In genomic region chr12:86580132-86580718, GRCm38 (mm10) we compare ENCODE assay signal across 13 mouse cellular contexts.
DNase-seq lines count a peak whose midpoint lies in the region; ATAC-seq lines count a peak whose summit lies in the region.
"Had no signal": no experiment of that assay in that cellular context is flagged by ENCODE, and none has a peak within 500 bp of the region (broad histone marks: within the 10 kb centered on the region; RNA-seq: fewer than 3 reads in every experiment).

No protein-coding gene starts in this region.

- peak; percentile 24 to 53 for DNase-seq in cerebellum, postnatal 10 days
- no peak for DNase-seq in cerebellum, adult 11 months
- peak; percentile 50 for DNase-seq in left cerebral cortex, postnatal 4 days
- no peak for DNase-seq in left cerebral cortex, adult 11 months (ENCODE audit: low spot score)
- peak; percentile 1 for DNase-seq in forelimb bud, embryonic 11.5 days (ENCODE audit: low read depth, low spot score)
- DNase-seq in kidney, postnatal 14 days = peak; percentile 2
- DNase-seq in liver, embryonic 11.5 days (ENCODE audit: low spot score) = no peak
- no peak for DNase-seq in spleen, postnatal 14 days (ENCODE audit: low spot score in 2 of 2)
- DNase-seq: liver; thymus, adult 18-20 months had no signal

- H3K9ac ChIP-seq in liver, embryonic 11.5 days (ENCODE audit: low read depth, low read length) = no peak overlapping the region
- H3K9ac ChIP-seq: embryonic facial prominence, embryonic 15.5 days; midbrain, embryonic 15.5 days had no signal

- H3K4me2 ChIP-seq in liver, embryonic 11.5 days = no peak overlapping the region
- H3K4me2 ChIP-seq: embryonic facial prominence, embryonic 15.5 days; midbrain, embryonic 15.5 days had no signal

- no peaks in the 10 kb centered on the region for H3K9me3 ChIP-seq in liver, embryonic 11.5 days (ENCODE audit: control insufficient read depth, low read length)
- H3K9me3 ChIP-seq: embryonic facial prominence, embryonic 15.5 days; midbrain, embryonic 15.5 days had no signal

- no peaks in the 10 kb centered on the region for H3K27me3 ChIP-seq in liver, embryonic 11.5 days (replicated peaks; ENCODE audit: control insufficient read depth, insufficient read depth, low read length)
- H3K27me3 ChIP-seq: embryonic facial prominence, embryonic 15.5 days; midbrain, embryonic 15.5 days had no signal

- no peak overlapping the region for H3K4me3 ChIP-seq in liver, embryonic 11.5 days (ENCODE audit: low read depth, low read length)
- H3K4me3 ChIP-seq: embryonic facial prominence, embryonic 15.5 days; midbrain, embryonic 15.5 days had no signal

- no peak for ATAC-seq in liver, embryonic 11.5 days (replicated peaks; ENCODE audit: low FRiP score)
- ATAC-seq: lung, postnatal 0 days; midbrain, embryonic 15.5 days had no signal

- no peaks in the 10 kb centered on the region for H3K36me3 ChIP-seq in liver, embryonic 11.5 days (ENCODE audit: control insufficient read depth, insufficient read depth, low read length)
- H3K36me3 ChIP-seq: embryonic facial prominence, embryonic 15.5 days; midbrain, embryonic 15.5 days had no signal

- H3K4me1 ChIP-seq in liver, embryonic 11.5 days (replicated peaks; ENCODE audit: control insufficient read depth, insufficient read depth, low read length) = no peaks in the 10 kb centered on the region
- H3K4me1 ChIP-seq: embryonic facial prominence, embryonic 15.5 days; midbrain, embryonic 15.5 days had no signal

- WGBS in liver, embryonic 11.5 days = 56% methylated on average over 4 of the region's 4 CpGs

- no peak overlapping the region for H3K27ac ChIP-seq in liver, embryonic 11.5 days (ENCODE audit: low read depth, low read length)
- H3K27ac ChIP-seq: embryonic facial prominence, embryonic 15.5 days; midbrain, embryonic 15.5 days had no signal

- intact Hi-C loops in left cerebral cortex, postnatal 4 days (cut with DNase I) = no loop called here

Comparison
In these comparisons a context has a peak if more than half of its experiments do, and no peak if none do; other contexts are left out.
1. DNase-seq: peak in cerebellum, postnatal 10 days (2 of 2), left cerebral cortex, postnatal 4 days (single experiment), forelimb bud, embryonic 11.5 days (single experiment) and kidney, postnatal 14 days (single experiment); none in cerebellum, adult 11 months (single experiment), left cerebral cortex, adult 11 months (single experiment), liver, embryonic 11.5 days (single experiment) and spleen, postnatal 14 days (0 of 2).